Mouse (Mus musculus) kidney, adult 8-10 months (tissue): ENCODE data around the gene E130114P18Rik.

ENCODE experiments used
- DNase-seq, 2 experiments: peaks; one replicate each; pipeline ENCODE4 v3.0.0; 2022

E130114P18Rik gene

DNA sequence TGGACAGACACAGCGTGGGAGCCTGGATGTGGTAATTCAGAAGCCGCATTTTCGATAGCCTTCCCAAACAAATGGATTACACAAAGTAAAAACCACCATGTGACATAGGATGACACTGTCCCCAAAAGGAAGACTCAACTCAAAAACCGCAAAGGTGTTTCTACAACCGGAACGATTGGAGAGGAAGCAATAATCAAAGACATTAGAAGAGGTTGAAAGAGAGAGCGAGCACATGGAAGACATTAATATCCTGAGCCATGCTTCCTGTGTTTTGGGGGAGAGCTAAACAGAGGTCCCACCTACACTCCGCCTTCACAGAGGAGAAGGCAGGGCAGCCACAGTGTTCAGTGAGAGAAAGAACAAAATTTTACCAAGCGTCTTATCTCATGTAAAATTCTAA is 181.5 kb downstream of the E130114P18Rik start:
- DNase-seq = no peak

DNA sequence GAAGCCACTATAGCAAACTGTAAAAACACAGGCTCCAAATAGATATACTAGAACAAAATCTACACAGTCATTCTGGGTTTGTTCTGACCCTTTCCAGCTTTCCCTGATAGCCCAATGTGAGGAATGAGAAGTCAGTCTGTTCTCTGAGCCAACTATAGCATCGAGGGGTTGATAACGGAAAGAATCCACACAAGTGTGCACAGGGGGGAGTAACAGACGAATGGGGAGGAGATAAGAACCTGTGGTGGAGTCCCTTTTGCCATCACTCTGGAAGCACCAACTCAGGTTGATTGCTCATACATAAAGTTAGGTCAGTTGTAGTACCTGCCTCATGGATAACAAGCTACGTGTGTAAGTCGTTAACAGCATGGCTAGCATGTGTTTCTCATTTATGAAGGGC is 184.0 kb downstream of the E130114P18Rik start:
- DNase-seq = no peak

DNA sequence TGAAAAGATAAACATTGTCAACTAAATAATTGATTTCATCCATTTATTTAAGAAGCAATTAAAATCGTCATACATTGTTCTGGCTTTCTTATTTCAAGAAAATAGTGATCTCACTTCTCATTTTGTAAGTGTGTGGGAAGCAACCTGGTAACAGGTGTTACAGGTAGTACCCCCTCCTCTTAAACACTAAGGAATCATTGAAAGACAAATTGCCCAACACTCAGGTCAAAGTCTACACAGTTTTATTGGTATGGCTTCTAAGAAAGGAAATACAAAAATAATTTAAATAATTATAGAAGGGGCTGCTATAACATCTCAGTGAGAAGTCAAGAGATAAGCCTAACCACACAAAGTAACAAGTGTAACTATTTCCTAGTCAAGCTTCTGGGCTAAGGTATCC is 188.1 kb downstream of the E130114P18Rik start:
- no peak for DNase-seq

DNA sequence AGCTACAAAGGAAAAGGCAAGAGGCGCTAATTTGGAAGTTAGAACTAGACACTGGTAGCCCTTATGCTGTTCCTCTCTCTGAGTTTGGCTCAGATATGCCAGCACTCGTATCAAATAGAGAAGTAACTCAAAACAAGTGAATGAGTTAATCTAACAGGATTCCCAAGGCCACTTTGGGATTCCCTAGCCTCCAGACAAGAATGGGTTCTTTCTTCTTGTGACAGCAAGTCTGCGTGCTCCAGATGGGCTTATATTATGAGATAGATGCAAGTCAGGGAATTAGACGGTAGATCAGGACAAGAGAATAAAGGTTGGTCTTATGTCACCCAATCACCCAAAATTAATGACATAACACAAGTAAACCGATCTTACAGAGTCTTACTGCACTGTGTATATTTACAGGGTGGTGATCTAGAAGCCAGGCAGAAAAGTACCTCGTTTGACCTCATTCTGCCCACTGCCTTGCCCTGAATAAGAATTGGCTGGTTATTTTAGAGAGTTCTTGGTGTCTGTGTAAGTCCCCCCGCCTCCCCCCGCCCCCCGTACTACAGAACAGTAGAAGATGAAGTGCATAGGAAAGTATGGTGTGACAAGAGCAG is 190.4 kb downstream of the E130114P18Rik start:
- DNase-seq = no peak

DNA sequence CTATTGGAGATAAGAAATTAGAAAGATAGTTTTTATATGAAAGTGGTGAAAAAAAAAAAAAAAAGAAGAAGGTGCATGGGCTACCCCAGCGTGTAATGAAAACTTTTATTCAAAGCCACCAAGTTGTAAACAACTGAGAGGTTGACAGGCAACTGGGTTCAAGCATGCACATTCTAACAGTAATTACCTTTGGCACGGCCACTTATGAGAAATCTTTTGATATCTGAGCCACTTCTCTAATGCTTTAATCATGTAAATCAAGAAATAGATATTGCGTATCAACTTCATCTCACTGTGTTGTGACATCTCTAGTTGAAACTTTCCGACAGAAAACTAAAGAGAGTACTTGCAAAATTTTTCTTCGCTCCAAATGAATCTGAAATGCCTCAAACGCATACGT is 192.7 kb downstream of the E130114P18Rik start:
- DNase-seq = no peak

DNA sequence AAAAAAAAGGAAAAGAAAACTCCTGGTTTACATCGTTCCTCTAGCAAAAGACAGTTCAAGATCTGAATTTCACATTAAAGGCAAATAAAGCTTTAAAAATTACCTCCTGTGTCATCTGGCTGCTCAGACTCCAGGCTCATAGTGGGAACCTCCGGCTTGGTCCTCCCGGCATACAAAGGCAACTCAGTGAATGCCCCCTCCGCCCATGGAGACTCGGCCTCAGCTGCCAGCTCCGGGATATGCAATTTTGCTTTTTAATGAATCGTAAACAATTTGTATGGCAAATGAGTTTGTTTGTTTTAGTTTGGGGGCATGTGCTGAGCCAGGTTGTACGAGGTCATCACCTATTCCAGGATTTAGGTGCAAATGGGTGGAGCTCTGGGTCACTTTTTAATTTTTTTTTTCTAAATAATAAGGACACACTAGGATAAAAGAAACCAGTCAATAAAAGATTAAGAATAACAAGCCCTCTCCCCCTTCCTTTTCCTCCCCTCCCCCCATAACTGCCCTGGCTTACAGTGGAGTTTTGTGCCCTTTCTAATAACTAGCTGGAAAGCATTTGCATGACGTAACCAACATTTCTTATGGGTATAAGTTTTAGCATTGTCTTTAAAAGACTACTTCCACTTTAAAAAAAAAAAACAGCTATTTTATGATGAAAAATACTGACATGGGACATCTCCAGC is 193.3 kb downstream of the E130114P18Rik start:
- DNase-seq = no peak

DNA sequence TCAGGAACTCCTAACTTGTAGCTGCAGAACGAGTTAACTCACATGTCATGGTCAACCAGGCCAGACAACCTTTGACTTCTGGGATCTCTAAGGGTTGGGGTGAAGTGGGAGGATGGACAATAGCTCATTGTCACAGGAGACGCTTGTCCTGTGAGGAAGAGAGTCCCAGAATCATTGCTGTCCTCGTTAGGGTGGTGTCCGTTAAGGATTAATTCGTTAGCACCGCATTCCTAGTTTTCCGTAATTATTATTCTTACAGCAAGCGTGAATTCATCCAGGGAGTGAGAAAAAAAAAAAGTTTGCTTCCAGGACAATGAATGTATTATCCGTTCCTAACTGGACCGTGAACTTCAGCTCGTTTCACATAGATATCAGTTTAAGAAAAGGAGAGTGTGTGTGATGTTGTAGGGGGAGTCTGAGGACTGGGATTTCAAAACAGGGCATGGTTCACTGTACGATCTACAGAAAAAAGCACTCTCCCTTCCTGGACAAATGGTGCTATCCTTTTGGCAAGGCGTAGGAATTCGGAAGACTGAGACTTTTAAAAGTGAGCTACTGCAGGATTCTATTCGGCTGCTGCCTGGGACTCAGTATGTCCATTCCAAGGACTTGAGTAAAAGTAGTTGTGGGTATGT is 195.0 kb downstream of the E130114P18Rik start:
- DNase-seq = no peak

DNA sequence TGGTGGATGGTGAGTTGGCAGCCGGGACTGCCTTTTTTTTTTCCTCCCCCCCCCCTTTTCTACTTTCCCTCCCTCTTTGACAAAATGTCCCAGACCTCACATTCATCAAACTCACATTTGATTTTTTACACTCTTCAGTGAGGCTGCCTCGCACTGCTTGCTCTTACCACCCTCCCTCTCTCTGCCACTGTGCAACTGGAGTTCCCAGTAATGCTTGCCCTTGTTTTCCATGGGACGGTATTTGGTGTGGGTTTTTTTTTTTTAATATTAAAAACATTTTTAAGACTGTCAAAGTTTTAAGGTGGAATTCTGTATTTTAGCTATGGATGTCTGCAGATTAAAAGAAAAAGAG is 195.8 kb downstream of the E130114P18Rik start:
- no peak for DNase-seq

DNA sequence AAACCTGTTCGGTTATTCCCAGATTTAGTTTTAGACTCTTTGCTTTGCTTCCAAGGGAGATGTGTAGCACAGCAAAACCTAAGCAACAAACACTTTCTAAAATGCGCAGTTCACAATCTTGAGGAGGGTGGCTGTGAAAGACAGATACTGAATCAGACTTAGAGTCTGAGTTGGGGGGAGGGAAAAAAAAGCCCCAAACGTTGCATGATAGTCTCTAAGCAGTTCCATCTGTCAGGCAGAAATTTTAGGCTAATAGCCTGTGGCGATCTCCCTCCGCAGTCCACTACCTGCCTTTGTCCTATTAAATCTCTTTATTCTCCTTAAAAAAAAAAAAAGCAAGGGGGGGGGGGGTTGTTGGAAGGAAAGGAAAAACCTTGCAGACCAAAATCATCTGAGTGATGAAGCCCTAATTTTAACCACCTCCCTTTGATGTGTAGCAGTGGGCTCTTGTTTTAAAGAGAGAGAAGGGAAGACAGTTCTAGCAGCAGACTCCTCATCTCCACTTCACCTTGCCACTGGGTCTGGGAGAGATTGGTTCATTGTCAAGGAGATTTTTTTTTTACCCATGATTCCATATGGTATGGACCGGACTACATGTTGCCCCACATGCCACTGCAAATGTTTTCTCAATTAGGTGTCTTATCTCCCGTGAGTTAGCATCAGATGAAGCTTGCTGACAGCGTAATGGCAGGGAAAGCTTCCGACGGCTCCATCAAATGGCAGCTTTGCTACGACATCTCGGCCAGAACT is 196.4 kb downstream of the E130114P18Rik start:
- DNase-seq = no peak

DNA sequence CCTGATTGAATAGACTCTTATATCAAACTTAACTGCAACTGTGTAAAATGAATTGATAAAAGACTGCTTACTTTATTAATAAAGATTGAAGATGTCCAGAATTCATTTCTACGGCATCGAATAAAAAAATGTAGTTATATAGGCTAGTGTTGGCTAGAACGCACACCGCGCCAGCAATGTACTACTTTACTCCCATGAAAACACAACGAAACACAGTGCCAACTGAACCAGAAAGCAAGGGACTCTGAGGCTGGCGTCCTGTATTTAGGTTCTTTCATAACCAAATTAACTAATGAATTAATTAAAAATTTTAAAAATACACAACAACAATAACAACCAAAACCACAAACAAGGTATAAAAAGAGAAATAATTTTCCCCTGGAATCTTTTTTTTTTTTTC is 197.0 kb downstream of the E130114P18Rik start:
- no peak for DNase-seq

DNA sequence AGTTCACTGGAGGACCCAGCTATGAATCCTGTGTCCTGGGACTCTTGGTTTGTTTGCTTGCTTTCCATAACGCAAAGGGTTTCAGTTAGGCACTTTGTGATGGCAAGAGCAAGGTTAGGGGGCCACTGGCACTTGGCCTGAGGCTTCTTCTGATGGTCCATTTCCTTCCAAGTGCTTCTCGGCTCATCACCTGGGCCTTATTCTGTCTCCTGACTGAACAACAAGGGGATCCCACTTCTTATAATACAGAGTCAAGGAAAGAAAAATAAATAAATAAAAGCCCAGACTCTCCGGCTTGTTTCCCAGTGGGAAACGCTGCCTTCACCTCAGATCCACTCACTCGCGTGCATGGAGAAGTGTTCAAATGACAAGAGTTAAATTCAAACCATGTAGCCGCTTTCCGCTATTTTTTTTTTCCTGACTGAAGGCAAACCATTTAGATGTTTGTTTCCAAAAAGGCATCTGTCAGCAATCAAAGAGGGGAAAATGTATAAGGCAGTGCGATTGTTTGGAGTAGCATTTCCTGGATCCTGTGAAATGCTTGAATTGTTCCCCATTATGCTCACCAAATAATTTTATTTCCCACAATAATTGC is 199.2 kb downstream of the E130114P18Rik start:
- DNase-seq = no peak

DNA sequence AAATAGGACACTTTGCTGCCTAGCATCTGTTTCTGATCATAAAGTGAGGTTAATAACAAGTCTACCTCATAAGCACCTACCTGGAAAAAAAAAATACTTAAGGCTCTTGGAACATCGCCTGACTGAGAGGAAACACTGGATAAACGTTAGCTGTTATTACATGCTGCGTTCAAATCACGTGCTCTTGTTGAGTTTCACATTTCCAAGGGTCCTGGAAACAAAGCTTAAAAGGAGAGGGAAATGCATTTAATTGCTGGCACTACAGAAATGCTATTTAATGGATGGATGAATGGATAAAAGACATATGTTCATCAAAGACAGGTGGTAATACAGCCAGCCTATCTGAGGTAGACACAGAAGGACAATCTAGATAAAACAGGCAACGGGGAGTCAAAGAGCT is 200.4 kb downstream of the E130114P18Rik start:
- DNase-seq = no peak

DNA sequence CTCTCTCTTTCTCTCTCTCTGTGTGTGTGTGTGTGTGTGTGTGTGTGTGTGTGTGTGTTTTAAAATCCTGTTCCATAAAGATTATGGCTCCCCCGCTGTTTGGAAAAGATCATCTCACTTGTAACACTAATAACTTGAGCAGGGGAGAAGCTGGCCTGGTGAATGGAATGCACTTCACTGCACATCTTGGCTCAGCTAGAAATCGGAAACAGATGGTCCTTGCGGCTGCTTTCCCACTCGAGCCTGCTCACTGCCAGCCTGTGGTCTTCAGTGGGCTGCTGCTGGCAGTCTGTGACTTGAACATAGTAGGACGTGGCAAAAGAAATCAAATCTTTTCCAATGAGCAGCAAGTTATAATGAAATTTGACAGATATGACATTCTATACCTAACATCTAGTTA is 202.4 kb downstream of the E130114P18Rik start:
- DNase-seq = no peak

DNA sequence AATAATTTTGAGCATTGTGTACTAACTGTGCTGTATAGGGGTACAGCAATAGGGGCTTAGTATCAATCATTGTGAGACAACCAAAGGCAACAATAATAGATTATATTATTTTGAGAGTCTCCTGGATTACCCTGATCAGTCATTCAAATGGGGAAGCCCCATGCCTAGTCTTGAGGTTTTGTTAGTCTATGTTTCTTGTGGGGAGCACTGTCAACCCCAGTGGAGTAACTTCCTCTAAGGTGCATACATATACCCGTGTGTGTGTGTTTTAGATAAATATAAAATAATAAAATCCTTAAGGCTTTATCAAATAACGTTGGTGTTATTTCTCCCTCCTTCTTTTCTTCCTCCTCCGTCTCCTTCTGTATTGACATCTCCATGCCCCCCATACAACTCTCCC is 208.6 kb downstream of the E130114P18Rik start:
- DNase-seq = no peak

DNA sequence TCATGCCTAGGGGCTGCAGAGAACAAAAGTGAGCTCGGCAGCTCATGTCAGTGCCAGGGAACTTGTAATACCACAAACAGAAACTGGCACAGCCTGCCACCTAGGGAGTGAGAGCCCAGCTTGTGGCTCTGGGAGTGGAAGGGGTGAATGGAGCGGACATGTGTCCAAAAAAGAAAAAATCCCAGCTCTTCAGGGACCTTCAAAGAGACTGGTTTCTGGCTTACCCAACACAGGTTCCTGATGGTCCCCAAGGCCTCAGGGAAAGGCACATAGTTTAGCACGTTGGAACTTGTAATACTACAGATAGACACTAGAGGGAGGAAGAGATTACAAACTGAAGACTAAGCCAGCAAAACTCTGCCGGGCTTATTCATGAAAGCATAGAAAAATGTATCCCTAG is 213.2 kb downstream of the E130114P18Rik start:
- DNase-seq = peak; percentile 6 to 30

DNA sequence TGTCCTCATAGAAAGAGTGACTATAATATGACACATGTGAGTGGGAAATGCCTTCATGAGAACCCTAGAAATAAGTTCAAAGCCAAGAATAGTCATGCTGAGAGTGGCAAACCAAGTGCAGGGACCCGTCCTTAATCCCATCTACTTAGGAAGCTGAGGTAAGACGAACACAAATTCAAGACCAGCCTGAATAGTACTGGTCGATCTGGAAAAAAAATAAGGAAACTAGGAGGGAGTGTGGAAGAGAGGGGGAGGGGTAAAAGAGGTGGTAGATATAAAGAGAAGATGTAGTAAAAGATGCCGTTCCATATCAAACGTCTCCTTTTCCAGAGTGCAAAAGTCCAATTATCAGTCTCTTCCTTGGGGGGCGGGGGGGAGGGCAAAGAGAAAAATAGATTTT is 213.7 kb downstream of the E130114P18Rik start:
- DNase-seq = no peak

DNA sequence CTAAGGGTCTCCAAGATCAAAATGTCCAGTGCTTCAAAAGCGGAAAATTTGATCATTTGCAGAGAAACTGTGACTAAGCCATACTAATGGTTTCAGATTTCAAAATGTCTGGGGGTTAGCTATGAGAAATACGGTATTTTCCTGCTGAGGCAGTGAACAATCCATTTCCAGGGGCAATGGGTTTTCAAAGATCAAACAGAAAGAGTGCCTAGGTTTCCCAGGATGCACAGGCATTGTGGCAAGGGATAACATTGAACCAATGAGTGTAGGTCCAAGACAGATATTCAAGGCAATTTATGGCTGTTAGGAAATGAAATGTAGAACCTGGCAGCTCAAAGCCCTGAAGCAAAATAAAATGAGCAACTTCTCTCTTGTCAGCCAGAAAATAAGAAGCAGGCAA is 220.3 kb downstream of the E130114P18Rik start:
- no peak for DNase-seq

DNA sequence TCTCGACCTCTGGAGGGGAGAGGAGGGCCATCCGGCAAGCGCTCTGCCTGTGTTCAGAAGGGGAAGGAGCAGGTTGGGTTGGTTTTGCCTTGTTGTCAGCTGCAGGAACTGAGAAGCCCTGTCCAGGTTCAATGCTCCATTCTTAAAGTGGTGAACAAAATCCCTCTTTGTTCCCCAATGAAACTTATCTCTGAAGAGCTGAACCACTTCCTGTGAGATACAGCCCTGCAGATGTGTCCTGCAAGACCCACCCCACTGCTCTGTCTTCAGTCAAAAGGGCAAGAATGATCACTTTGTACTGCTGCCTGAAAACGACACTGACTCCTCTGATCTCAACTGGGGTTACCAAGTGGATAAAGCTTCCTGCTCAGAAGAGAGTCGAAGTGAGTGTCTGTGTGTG is 233.9 kb downstream of the E130114P18Rik start:
- no peak for DNase-seq

DNA sequence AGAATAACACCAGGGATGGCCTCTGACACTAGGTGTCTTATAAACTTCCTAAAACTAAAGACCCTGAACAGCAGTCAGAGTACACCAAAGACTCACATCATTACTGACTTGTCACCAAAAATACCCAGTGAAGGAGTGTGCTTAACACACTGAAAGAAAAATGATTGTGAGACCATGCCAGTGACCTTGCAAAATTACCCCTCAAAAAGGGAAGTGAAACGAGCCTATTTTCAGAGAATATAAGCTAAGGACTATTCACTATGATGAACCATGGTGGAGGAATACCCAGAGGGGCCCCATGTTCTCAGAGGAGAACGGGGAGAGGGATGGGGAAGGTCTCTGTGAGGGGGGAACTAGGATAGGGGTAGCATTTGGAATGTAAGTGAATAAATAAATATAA is 245.8 kb downstream of the E130114P18Rik start:
- no peak for DNase-seq

DNA sequence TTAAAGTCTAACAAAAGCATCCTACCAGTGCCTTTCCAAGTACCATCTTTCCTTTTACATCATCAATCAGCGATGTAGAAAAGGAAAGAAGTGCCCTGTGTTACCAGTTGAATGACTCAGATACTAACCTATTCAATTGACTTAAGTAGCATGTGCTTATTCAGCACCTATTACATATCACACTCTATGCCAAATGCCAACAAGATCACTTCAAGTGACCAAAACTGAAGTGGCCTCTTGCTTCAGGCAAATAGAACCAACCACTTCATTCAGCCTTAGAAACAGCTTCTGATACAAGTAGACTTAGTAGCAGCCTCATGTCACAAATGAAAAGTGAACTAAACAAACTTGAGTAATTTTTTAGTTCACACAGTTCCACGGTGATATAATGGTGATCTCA is 249.4 kb downstream of the E130114P18Rik start:
- no peak for DNase-seq
